Mouse (Mus musculus) left cerebral cortex, postnatal 10 days (tissue): ENCODE data around the gene Ptprd. TPM values are rescaled to one million over a fixed set of nuclear protein-coding genes. Genes with fewer than 3 reads are reported as not detected.
"Not testable (repeated sequence)": the region's sequence is repeated elsewhere in the genome, so short reads cannot be mapped to it uniquely, and the experiment has no call there.

Source experiments
- DNase-seq, 2 experiments: peaks; one replicate each; pipeline ENCODE4 v3.0.0; 2021 to 2022; ENCODE audit warnings: low spot score in 2 of 2, mixed read lengths in 1 of 2; ENCODE audit errors: extremely low spot score in 1 of 2
- intact Hi-C: fragments of 180-260 bp; cut with DNase I; formaldehyde crosslinking; loops from one replicate; pipeline ENCODE4 v1.15.1; 2025
- total RNA-seq, 2 experiments: library from RNA; stranded (reverse); gene quantifications; 2 replicates each; pipeline ENCODE4 v1.2.3; 2021

The Ptprd gene
- total RNA-seq, 2 experiments from 2014 or later = 402 to 420 TPM

DNA sequence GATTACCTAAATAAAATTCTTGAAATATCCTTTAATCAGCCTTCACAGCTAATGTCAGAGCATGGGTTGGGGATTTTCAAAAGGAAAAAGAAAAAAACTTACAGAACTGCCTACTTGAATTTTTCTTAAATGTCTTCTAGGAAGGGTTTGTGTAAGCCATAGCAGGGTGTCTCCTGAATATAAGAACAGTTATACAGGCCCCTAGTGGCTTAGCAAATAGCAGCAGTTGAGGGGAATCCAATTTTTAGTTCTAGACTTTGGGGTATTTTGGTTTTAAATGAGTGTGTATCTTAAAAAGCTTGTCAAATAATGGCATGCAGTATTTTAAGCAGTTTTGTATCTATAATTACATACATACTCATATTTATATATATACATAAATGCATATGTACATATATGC, 1764.4 kb downstream of the Ptprd start:
- intact Hi-C loops = loop anchor here (10.0 kb wide), 3 partner anchors 153 to 1883 kb away; no protein-coding TSS in a partner anchor
- DNase-seq = no peak

DNA sequence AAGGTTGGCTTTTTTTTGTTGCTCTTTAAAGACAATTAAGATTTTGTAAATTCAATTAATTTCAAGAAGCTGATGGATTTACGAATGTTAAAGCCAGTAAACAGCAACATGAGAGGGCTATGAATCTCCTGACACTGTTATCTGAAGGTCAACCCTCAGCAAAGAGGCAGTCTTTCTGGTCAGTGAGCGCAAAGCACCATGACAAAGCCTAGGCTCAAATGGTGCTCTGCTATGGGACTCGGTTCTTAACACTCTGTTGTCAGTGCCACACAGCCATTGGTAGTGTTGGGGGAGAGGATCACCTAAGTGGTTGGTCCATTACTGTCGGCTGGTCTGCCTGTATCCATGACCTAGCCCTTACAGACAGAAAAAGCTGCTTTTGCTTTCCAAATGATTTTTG, 1767.0 kb downstream of the Ptprd start:
- intact Hi-C loops = loop anchor here (10.0 kb wide), 3 partner anchors 150 to 1880 kb away; no protein-coding TSS in a partner anchor
- no peak for DNase-seq

DNA sequence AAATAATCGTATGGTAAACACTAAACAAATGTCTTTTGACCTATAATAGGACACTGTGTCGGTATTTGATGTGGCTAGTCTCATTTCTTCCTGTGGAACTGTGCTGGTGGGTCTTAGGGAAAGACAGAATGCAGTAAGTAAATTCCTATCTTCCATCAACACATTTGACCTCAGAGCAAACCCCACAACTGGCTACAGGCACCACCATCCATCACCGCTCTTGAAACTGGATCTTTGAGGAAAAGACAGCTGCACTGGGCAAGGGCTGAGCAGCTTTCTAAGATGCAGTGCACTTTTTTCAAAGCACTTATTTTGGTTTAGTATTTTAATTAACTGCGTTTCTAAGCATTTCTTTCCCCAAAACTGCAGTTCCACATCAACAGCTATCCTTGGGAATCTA, 1768.2 kb downstream of the Ptprd start:
- no peak for DNase-seq
- intact Hi-C loops = loop anchor here (10.0 kb wide), 3 partner anchors 149 to 1879 kb away; no protein-coding TSS in a partner anchor

DNA sequence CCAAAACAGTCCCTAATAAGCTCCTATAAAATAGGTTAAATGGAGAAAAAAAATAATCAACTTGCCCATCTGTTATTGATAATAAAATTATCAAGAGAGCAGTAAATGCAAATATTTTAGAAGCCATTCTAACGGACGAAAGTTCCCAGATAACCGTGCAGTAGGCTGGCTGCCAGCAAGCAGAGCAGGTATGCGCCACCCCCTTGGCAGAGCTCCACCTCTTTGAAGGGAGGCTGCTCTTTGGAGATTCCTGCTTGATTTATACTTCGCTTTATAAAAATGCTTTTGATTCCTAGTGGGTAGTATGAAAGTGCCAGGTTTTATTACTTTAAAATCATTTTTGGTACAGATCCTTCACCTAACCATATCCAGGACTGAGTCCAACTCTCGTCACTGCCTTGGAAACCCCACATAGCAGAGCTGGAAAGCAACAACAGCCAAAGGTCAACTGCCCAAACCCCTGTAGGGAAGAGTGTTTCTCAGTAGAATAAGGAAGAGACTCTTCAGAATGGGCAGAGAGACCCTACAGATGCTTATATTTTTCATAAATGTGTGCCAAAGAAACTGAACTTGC, 1770.9 kb downstream of the Ptprd start:
- intact Hi-C loops = loop anchor here (10.0 kb wide), 3 partner anchors 146 to 1876 kb away; no protein-coding TSS in a partner anchor
- peak in 1 of 2 experiments; percentile 64 for DNase-seq

GRCm38 (mm10) chr4:76438496-76439079, 1773.2 kb downstream of the Ptprd start:
- intact Hi-C loops = no loop called here
- DNase-seq = no peak

GRCm38 (mm10) chr4:76438068-76438467, 1773.7 kb downstream of the Ptprd start:
- intact Hi-C loops = no loop called here
- DNase-seq = no peak

DNA sequence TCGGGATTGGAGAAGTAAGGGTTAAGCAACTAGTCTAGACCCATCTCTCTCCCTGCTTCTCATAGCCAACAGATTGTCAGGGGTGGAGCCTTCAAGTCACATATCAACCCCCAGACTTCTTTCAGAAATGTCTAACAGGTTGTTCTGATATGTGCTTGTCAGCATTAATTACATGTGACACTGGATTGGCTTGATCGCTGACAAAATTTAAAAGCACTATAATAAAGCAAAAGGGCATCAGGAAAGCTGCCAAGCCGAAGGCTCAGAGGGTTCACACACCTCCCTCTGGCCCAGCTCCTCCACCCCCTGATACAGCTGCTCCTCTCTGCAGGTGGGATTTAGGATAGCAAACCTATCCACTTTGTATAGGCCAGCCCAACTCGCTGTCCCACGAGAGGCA, 1775.8 kb downstream of the Ptprd start:
- intact Hi-C loops = no loop called here
- no peak for DNase-seq

DNA sequence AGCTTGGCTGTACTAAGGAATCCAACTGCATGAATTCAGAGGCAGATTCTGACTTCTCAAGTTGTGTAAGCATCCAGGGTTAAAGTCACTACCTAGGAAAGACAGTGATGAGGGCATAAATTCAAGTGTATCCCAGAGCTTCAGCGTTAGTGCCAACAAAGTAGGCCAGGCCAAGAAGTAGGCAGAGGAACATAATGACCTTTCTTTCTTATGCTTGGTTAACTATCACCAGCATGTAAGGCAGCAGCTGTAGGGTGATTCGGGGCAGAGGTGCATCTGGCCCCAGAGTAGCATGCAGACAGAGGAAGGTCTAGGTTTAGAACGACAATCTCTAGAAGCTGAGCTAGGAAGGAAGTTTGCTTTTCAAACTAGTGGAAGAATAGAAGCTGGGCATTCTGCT, 1782.0 kb downstream of the Ptprd start:
- intact Hi-C loops = no loop called here
- no peak for DNase-seq

DNA sequence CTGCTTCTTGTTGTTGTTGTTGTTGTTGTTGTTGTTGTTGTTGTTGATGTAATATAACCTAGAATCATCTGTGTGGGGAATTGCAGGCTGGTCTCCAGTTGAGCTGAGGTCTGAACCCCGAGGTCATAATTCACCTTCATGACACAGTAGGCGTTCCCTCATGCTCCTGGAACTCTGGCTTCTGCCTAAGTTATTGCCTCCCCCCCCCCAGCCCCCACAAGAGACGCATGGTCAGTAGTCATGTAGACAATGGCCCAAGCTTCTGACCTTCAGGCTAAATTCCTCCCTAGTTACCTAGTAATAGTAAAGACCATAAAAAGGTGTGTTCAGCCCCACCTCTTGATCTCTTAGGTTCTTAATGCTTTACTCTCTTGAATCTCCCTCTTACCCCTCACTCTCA, 1784.7 kb downstream of the Ptprd start:
- intact Hi-C loops, DNase-seq: not testable (repeated sequence)

DNA sequence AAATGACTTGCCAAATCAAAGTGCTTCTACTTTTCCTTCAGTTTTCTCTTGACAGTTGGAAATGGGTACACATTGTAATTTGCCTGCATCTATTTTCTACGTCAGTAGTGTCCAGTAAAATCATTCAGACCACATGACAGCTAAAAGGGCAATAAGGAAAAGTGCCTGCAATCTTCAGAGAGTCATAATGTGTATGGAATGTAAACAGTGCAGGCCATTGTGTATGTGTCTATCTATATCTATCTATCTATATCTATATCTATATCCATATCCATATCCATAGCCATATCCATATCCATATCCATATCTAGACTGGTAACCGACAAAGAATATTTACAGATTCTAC, 1786.6 kb downstream of the Ptprd start:
- intact Hi-C loops = no loop called here
- no peak for DNase-seq

DNA sequence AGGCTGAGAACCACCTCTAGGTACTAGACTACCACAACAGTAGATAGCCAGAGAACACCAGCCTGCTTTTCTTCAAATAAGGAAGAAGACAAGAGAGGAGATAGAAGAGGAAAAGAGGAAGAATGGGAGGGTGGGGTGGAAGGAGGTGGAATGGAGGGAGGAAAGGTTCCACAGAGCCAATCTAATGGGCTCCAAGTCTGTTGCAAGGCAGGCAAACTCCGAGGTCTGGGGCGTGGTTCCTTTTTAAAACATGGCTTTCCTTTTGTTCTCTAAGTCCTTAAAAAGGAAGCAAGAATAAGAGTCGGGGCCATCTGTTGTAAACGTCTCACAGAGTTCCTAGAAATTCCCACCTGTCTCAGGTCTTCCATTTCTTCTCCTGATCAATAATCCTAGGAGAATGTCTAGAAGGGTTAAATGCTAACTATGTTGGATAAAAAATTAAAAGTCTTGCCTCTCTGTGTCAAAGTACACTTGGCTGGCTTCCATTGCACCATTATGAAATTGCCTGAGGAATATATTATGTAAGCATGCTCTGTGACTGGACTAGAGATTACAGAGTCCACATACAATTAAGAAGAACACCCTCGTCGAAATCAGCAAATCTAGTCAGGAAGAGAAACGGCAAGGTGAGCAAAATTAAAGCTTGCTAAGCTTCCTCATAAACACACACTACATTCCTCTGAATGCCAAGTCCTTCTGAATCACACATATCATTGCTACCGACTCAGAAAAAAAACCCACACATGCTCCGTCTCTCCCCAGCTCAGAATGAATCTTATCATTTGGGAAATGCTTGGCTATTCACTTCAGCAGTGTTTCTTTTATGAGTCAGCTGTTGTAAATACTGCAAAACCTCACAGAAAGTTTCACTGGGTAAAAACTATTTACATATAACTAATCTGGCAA, 1787.2 kb downstream of the Ptprd start:
- intact Hi-C loops = no loop called here
- no peak for DNase-seq

- DNase-seq = no peak
- intact Hi-C loops = no loop called here
Measured at GRCm38 (mm10) chr4:76422113-76422512, 1789.6 kb downstream of the Ptprd start.

GRCm38 (mm10) chr4:76419641-76420040, 1792.1 kb downstream of the Ptprd start:
- intact Hi-C loops = no loop called here
- DNase-seq = no peak

GRCm38 (mm10) chr4:76417676-76418075, 1794.1 kb downstream of the Ptprd start:
- DNase-seq = no peak
- intact Hi-C loops = no loop called here

- intact Hi-C loops = no loop called here
- DNase-seq = no peak
Measured at GRCm38 (mm10) chr4:76415624-76416023, 1796.1 kb downstream of the Ptprd start.

GRCm38 (mm10) chr4:76414591-76414990, 1797.2 kb downstream of the Ptprd start:
- no peak for DNase-seq
- intact Hi-C loops = no loop called here

- intact Hi-C loops = no loop called here
- no peak for DNase-seq
Measured at GRCm38 (mm10) chr4:76410053-76410452, 1801.7 kb downstream of the Ptprd start.

DNA sequence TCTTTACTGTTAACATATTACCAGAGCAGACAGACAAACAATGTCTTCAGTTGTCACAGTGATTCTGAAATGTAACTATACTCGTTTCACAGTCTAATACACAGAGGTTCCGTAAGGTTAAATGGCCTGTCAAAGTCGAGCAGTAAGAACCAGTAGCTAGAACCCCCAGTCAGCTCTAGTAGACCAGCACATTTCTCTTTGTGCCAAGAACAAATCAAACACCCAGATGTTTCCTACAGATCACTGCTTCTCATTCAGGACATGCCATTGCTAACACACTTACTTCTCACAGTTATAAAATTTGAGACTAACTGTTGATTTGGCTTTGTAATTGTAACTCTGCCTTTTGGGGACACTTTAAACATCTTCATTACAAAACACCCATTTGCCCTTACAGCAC, 1802.6 kb downstream of the Ptprd start:
- intact Hi-C loops = no loop called here
- no peak for DNase-seq

GRCm38 (mm10) chr4:76405862-76406454, 1805.8 kb downstream of the Ptprd start:
- intact Hi-C loops = no loop called here
- no peak for DNase-seq
